ENCODE assay signal across 14 mouse cellular contexts in the genomic region with DNA sequence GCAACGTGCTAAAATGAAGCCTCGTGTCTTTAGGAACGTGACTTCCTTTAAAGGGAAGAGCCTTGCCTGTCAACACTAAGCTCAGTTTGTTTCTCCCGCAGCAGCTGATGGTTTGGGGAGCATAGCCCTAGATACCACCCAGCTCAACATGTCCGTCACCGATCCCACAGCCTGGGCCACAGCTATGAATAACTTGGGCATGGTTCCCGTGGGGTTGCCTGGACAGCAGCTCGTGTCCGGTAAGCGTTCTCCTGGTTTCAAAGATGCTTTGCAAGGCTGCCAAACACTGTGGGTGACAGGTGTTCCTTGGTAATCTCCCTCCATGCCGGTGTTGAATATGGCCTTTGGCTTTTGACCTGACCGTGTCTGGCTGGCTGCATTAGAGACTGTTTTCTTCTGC.
DNase-seq lines count a peak whose midpoint lies in the region; ATAC-seq lines count a peak whose summit lies in the region.
"Had no signal": no experiment of that assay in that cellular context is flagged by ENCODE, and none has a peak within 500 bp of the region (broad histone marks: within the 10 kb centered on the region; RNA-seq: fewer than 3 reads in every experiment).

No protein-coding gene starts in this region.

- H3K4me1 ChIP-seq in heart, embryonic 11.5 days (ENCODE audit: control insufficient read depth, insufficient read depth, low read length) = 0 out of 2 replicates have a peak, but pooled peaks cover 9% of the 10 kb centered on the region
- H3K4me1 ChIP-seq: intestine, embryonic 15.5 days; limb, embryonic 12.5 days had no signal

- no peaks in the 10 kb centered on the region for H3K36me3 ChIP-seq in heart, embryonic 11.5 days (ENCODE audit: control insufficient read depth, insufficient read depth, low read length)
- H3K36me3 ChIP-seq: heart, embryonic 13.5 days; intestine, embryonic 15.5 days; limb, embryonic 12.5 days had no signal

- no peak overlapping the region for H3K27ac ChIP-seq in heart, embryonic 11.5 days (ENCODE audit: low read depth, low read length)
- H3K27ac ChIP-seq: heart, embryonic 13.5 days; intestine, embryonic 15.5 days; limb, embryonic 12.5 days had no signal

- H3K4me3 ChIP-seq in heart, embryonic 11.5 days (ENCODE audit: low read depth, low read length) = no peak overlapping the region
- H3K4me3 ChIP-seq: heart, embryonic 13.5 days; intestine, embryonic 15.5 days; limb, embryonic 12.5 days had no signal

- H3K9ac ChIP-seq in heart, embryonic 11.5 days (ENCODE audit: low read depth, low read length) = no peak overlapping the region
- H3K9ac ChIP-seq: forebrain, postnatal 0 days; heart, embryonic 13.5 days; intestine, embryonic 15.5 days; limb, embryonic 12.5 days had no signal

- WGBS in heart, embryonic 11.5 days (ENCODE audit: insufficient replicate concordance) = 60% methylated on average over 12 of the region's 12 CpGs

- no peak overlapping the region for H3K4me2 ChIP-seq in heart, embryonic 11.5 days
- H3K4me2 ChIP-seq: heart, embryonic 13.5 days; intestine, embryonic 15.5 days; limb, embryonic 12.5 days had no signal

- no peak for ATAC-seq in heart, embryonic 11.5 days (replicated peaks; ENCODE audit: insufficient number of reproducible peaks, low FRiP score, low TSS enrichment)
- ATAC-seq: forebrain, postnatal 0 days; intestine, embryonic 15.5 days had no signal

- peak; percentile 94 for DNase-seq in heart, adult 11 months
- DNase-seq in right cerebral cortex, postnatal 10 days (ENCODE audit: low spot score in 2 of 2) = peak; percentile 49 to 53
- no peak for DNase-seq in right cerebral cortex, adult 18-20 months
- peak; percentile 64 for DNase-seq in gastrocnemius, postnatal 25 days
- peak; percentile 8 for DNase-seq in yolk sac, embryonic 10.5 days (ENCODE audit: low spot score)
- DNase-seq in layer of hippocampus, postnatal 14 days (ENCODE audit: low spot score in 2 of 2) = no peak
- no peak for DNase-seq in testis, postnatal 14 days (ENCODE audit: low spot score)
- DNase-seq: adrenal gland, postnatal 25 days; forebrain, postnatal 0 days; kidney, postnatal 10 days had no signal

- H3K27me3 ChIP-seq in heart, embryonic 11.5 days (ENCODE audit: control insufficient read depth, insufficient read depth, low read length) = no peaks in the 10 kb centered on the region
- H3K27me3 ChIP-seq: heart, embryonic 13.5 days; intestine, embryonic 15.5 days; limb, embryonic 12.5 days had no signal

- H3K9me3 ChIP-seq in heart, embryonic 11.5 days (replicated peaks; ENCODE audit: control insufficient read depth, low read length) = no peaks in the 10 kb centered on the region
- H3K9me3 ChIP-seq: intestine, embryonic 15.5 days; limb, embryonic 12.5 days had no signal

Comparison
In these comparisons a context has a peak if more than half of its experiments do, and no peak if none do; other contexts are left out.
1. DNase-seq: peak in heart, adult 11 months (single experiment), right cerebral cortex, postnatal 10 days (2 of 2), gastrocnemius, postnatal 25 days (single experiment) and yolk sac, embryonic 10.5 days (single experiment); none in right cerebral cortex, adult 18-20 months (single experiment), layer of hippocampus, postnatal 14 days (0 of 2) and testis, postnatal 14 days (single experiment).